Comparison of ENCODE assay signal across 8 mouse cellular contexts in the genomic region with DNA sequence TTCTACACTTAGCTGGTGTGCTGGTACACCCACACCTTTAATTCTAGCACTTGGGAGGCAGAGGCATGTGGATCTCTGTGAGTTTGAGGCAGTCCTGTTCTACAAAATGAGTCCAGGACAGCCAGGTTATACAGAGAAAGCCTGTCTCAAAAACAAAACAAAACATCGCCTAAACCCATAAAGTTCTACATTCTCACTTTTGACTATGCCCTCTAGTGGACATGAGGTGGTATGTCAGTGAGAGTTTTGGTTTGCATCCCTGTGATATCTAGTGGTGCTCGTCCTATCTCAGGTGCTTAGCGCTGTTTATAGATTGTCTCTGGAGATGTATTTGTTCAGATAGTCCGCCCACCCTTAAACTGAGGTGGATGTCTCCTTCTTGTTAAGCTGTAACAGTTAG. TPM values are rescaled to one million over a fixed set of nuclear protein-coding genes. Genes with fewer than 3 reads are reported as not detected.
DNase-seq lines count a peak whose midpoint lies in the region; ATAC-seq and TF ChIP-seq lines count a peak whose summit lies in the region.

No protein-coding gene starts in this region.

- H3K4me2 ChIP-seq in midbrain, postnatal 0 days (ENCODE audit: low read depth, low read length, poor library complexity, severe bottlenecking), result no peak overlapping the region
- H3K4me2 ChIP-seq in midbrain, embryonic 15.5 days, result no peak overlapping the region
- no peak overlapping the region for H3K4me2 ChIP-seq in forebrain, embryonic 16.5 days (ENCODE audit: low read length)

- ATAC-seq in midbrain, postnatal 0 days (ENCODE audit: low FRiP score), result no peak
- no peak for ATAC-seq in midbrain, embryonic 15.5 days (replicated peaks)
- no peak for ATAC-seq in forebrain, embryonic 16.5 days

- no peak overlapping the region for H3K9ac ChIP-seq in heart, adult 2 months (ENCODE audit: low read depth, low read length)
- H3K9ac ChIP-seq in midbrain, postnatal 0 days (replicated peaks; ENCODE audit: low read length, poor library complexity, severe bottlenecking), result no peak overlapping the region
- no peak overlapping the region for H3K9ac ChIP-seq in midbrain, embryonic 15.5 days
- H3K9ac ChIP-seq in forebrain, embryonic 16.5 days (replicated peaks; ENCODE audit: low read depth, low read length), result no peak overlapping the region

- no peaks in the 10 kb centered on the region for H3K4me1 ChIP-seq in heart, adult 2 months (ENCODE audit: control insufficient read depth, insufficient read depth, low read length)
- H3K4me1 ChIP-seq in midbrain, postnatal 0 days (ENCODE audit: insufficient read depth, low read length), result no peaks in the 10 kb centered on the region
- H3K4me1 ChIP-seq in midbrain, embryonic 15.5 days, result no peaks in the 10 kb centered on the region
- H3K4me1 ChIP-seq in forebrain, embryonic 16.5 days (replicated peaks; ENCODE audit: control insufficient read depth, insufficient read depth, low read length), result no peaks in the 10 kb centered on the region

- no peaks in the 10 kb centered on the region for H3K9me3 ChIP-seq in midbrain, postnatal 0 days (ENCODE audit: low read length)
- H3K9me3 ChIP-seq in midbrain, embryonic 15.5 days, result no peaks in the 10 kb centered on the region
- H3K9me3 ChIP-seq in forebrain, embryonic 16.5 days (ENCODE audit: control insufficient read depth, low read length), result no peaks in the 10 kb centered on the region

- no peak for DNase-seq in heart, adult 2 months
- no peak for DNase-seq in heart, adult 9 months (ENCODE audit: low spot score in 2 of 2)
- DNase-seq in midbrain, postnatal 0 days (ENCODE audit: low spot score), result peak; percentile 38
- peak; percentile 54 for DNase-seq in T-cell, adult 2 months (ENCODE audit: low spot score)
- peak; percentile 58 for DNase-seq in kidney, adult 9 months
- no peak for DNase-seq in gastrocnemius, postnatal 36 days

- no peaks in the 10 kb centered on the region for H3K79me2 ChIP-seq in heart, adult 2 months (replicated peaks; ENCODE audit: control insufficient read depth, insufficient read depth, low read length)

- 14% methylated on average over 4 of the region's 4 CpGs for WGBS in heart, adult 2 months
- 16% methylated on average over 4 of the region's 4 CpGs for WGBS in midbrain, postnatal 0 days
- 27% methylated on average over 4 of the region's 4 CpGs for WGBS in midbrain, embryonic 15.5 days
- WGBS in forebrain, embryonic 16.5 days, result 19% methylated on average over 4 of the region's 4 CpGs

- no peaks in the 10 kb centered on the region for H3K36me3 ChIP-seq in heart, adult 2 months (ENCODE audit: control insufficient read depth, insufficient read depth, low read length)
- H3K36me3 ChIP-seq in midbrain, postnatal 0 days (ENCODE audit: insufficient read depth, low read length), result no peaks in the 10 kb centered on the region
- H3K36me3 ChIP-seq in midbrain, embryonic 15.5 days (replicated peaks), result no peaks in the 10 kb centered on the region
- no peaks in the 10 kb centered on the region for H3K36me3 ChIP-seq in forebrain, embryonic 16.5 days (ENCODE audit: control insufficient read depth, insufficient read depth)

- peak; percentile 89 for TF ChIP-seq CTCF in heart, adult 2 months (IDR thresholded peaks at IDR 0.05)
- TF ChIP-seq CTCF in midbrain, postnatal 0 days (IDR thresholded peaks at IDR 0.05), result peak; percentile 83

- TF ChIP-seq POLR2A in heart, adult 2 months (IDR thresholded peaks at IDR 0.05; ENCODE audit: insufficient read depth, low read depth, low read length), result no peak

- intact Hi-C loops in heart, adult 2 months (cut with DNase I), result loop anchor here (5.0 kb wide), 1 partner anchor 89 kb away; the partner anchor contains the start of gene Scn4b
- intact Hi-C loops in gastrocnemius, postnatal 36 days (cut with DNase I), result loop anchor here (5.0 kb wide), 1 partner anchor 79 kb away; no protein-coding TSS in a partner anchor

- no peak for TF ChIP-seq EP300 in heart, adult 2 months (IDR thresholded peaks at IDR 0.05; ENCODE audit: insufficient read depth, low read depth, low read length)

- no peaks in the 10 kb centered on the region for H3K27me3 ChIP-seq in heart, adult 2 months (ENCODE audit: control insufficient read depth, insufficient read depth, low read length)
- H3K27me3 ChIP-seq in midbrain, postnatal 0 days (ENCODE audit: insufficient read depth, low read length), result peaks cover 23% of the 10 kb centered on the region
- peaks cover 40% of the 10 kb centered on the region for H3K27me3 ChIP-seq in midbrain, embryonic 15.5 days (replicated peaks)
- peaks cover 25% of the 10 kb centered on the region for H3K27me3 ChIP-seq in forebrain, embryonic 16.5 days (replicated peaks; ENCODE audit: control insufficient read depth, insufficient read depth, low read length)

- no peak overlapping the region for H3K27ac ChIP-seq in heart, adult 2 months
- H3K27ac ChIP-seq in midbrain, postnatal 0 days (ENCODE audit: low read depth, low read length), result no peak overlapping the region
- no peak overlapping the region for H3K27ac ChIP-seq in midbrain, embryonic 15.5 days
- no peak overlapping the region for H3K27ac ChIP-seq in forebrain, embryonic 16.5 days (ENCODE audit: low read length)

- no peak overlapping the region for H3K4me3 ChIP-seq in heart, adult 2 months
- no peak overlapping the region for H3K4me3 ChIP-seq in midbrain, postnatal 0 days (ENCODE audit: low read depth, low read length)
- H3K4me3 ChIP-seq in midbrain, embryonic 15.5 days, result no peak overlapping the region
- H3K4me3 ChIP-seq in forebrain, embryonic 16.5 days (replicated peaks; ENCODE audit: low read length), result no peak overlapping the region

RNA-seq across cellular contexts. Expression of gene Mpzl3, which starts 6.5 kb away (rescaled TPM):
- 1 to 10 TPM; 1.4 to 1.8 TPM for total RNA-seq in heart, adult 2 months (2021)
- polyA plus RNA-seq in heart, adult 2 months (2012; rRNA removed), result 0.82 and 1.2 TPM in 2 replicates
- 2.5 TPM in 2 replicates for total RNA-seq in midbrain, postnatal 0 days (2014; rRNA removed)
- 1.1 and 1.3 TPM in 2 replicates for polyA plus RNA-seq in midbrain, postnatal 0 days (2015; fragmentation: Nextera tagmentation; extraction: Ambion mirVana)
- 1.2 TPM in 2 replicates for polyA plus RNA-seq in midbrain, embryonic 15.5 days (2015; fragmentation: Nextera tagmentation; extraction: Ambion mirVana)
- total RNA-seq in gastrocnemius, postnatal 36 days (2021), result 1 to 10 TPM in 1 of 2 experiments, under 1 TPM in 1; 0.97 to 1.4 TPM
- 1.0 and 1.2 TPM in 2 replicates for polyA plus RNA-seq in forebrain, embryonic 16.5 days (2015; fragmentation: Nextera tagmentation; extraction: Ambion mirVana)

RNA-seq across cellular contexts. Expression of gene Mpzl2, which starts 8.9 kb away (rescaled TPM):
- 1 to 10 TPM in 1 of 2 experiments, under 1 TPM in 1; 0.77 to 1.2 TPM for total RNA-seq in heart, adult 2 months (2021)
- polyA plus RNA-seq in heart, adult 2 months (2012; rRNA removed), result 1.6 and 1.8 TPM in 2 replicates
- total RNA-seq in midbrain, postnatal 0 days (2014; rRNA removed), result 3.1 and 5.6 TPM in 2 replicates
- polyA plus RNA-seq in midbrain, postnatal 0 days (2015; fragmentation: Nextera tagmentation; extraction: Ambion mirVana), result 4.0 and 4.4 TPM in 2 replicates
- 2.5 and 2.8 TPM in 2 replicates for polyA plus RNA-seq in midbrain, embryonic 15.5 days (2015; fragmentation: Nextera tagmentation; extraction: Ambion mirVana)
- total RNA-seq in gastrocnemius, postnatal 36 days (2021), result under 1 TPM; 0.30 to 0.33 TPM
- 0.38 and 0.96 TPM in 2 replicates for polyA plus RNA-seq in forebrain, embryonic 16.5 days (2015; fragmentation: Nextera tagmentation; extraction: Ambion mirVana)

RNA-seq across cellular contexts. Expression of gene Jaml, which starts 30.5 kb away (rescaled TPM):
- total RNA-seq in heart, adult 2 months (2021), result under 1 TPM; 0.20 to 0.29 TPM
- polyA plus RNA-seq in heart, adult 2 months (2012; rRNA removed), result 0.14 and 0.18 TPM in 2 replicates
- total RNA-seq in midbrain, postnatal 0 days (2014; rRNA removed), result 0.09 TPM in 1 of 2 replicates, not detected in the other
- polyA plus RNA-seq in midbrain, postnatal 0 days (2015; fragmentation: Nextera tagmentation; extraction: Ambion mirVana), result 0.23 and 0.44 TPM in 2 replicates
- 0.24 and 0.26 TPM in 2 replicates for polyA plus RNA-seq in midbrain, embryonic 15.5 days (2015; fragmentation: Nextera tagmentation; extraction: Ambion mirVana)
- under 1 TPM; 0.13 to 0.44 TPM for total RNA-seq in gastrocnemius, postnatal 36 days (2021)
- 0.34 and 0.61 TPM in 2 replicates for polyA plus RNA-seq in forebrain, embryonic 16.5 days (2015; fragmentation: Nextera tagmentation; extraction: Ambion mirVana)

RNA-seq across cellular contexts. Expression of gene Cd3e, which starts 39.1 kb away (rescaled TPM):
- total RNA-seq in heart, adult 2 months (2021), result under 1 TPM; 0.21 to 0.66 TPM
- polyA plus RNA-seq in heart, adult 2 months (2012; rRNA removed), result 0.32 and 1.5 TPM in 2 replicates
- total RNA-seq in midbrain, postnatal 0 days (2014; rRNA removed), result not detected in 2 replicates
- 0.11 and 0.15 TPM in 2 replicates for polyA plus RNA-seq in midbrain, postnatal 0 days (2015; fragmentation: Nextera tagmentation; extraction: Ambion mirVana)
- polyA plus RNA-seq in midbrain, embryonic 15.5 days (2015; fragmentation: Nextera tagmentation; extraction: Ambion mirVana), result 0.09 TPM in 1 of 2 replicates, not detected in the other
- 1 to 10 TPM in 1 of 2 experiments, not detected in 1; 2.5 TPM for total RNA-seq in gastrocnemius, postnatal 36 days (2021)
- not detected in 2 replicates for polyA plus RNA-seq in forebrain, embryonic 16.5 days (2015; fragmentation: Nextera tagmentation; extraction: Ambion mirVana)

Comparison
In these comparisons a context has a peak if more than half of its experiments do, and no peak if none do; other contexts are left out.
1. DNase-seq: peak in midbrain, postnatal 0 days (single experiment), T-cell, adult 2 months (single experiment) and kidney, adult 9 months (single experiment); none in heart, adult 2 months (0 of 2), heart, adult 9 months (0 of 2) and gastrocnemius, postnatal 36 days (0 of 2).